Comparison of ENCODE assay signal across 8 mouse cellular contexts in the genomic region with DNA sequence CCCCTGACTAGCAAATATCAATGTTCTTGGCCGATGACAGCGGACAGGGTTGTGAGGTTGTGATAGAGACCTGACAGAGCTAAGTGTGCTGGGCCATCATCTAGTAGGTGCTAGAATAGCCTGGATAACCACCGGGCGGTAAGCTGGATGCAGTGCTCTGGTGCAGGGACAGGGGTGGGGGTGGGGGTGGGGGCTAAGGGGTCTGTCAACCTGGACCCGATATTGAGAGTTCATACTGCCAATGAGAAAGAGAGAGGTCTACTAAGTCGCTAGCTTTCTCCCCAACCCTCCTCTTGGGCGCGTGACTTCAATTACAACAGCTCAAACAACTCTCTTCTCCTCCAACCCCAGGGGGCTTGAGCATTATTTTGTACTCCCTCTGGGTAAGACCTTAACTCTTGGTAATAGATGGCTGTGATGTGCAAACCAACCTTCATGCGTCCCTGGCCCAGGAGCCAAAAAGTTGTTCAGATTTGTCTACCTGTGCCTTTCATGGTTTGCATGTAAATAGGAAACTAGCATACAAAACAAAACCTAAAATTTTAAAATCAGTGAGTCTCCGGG. TPM values are rescaled to one million over a fixed set of nuclear protein-coding genes. Genes with fewer than 3 reads are reported as not detected.
A peak's percentile ranks its signal among the peaks of the same experiment; 100 is the strongest.
DNase-seq lines count a peak whose midpoint lies in the region; ATAC-seq and TF ChIP-seq lines count a peak whose summit lies in the region.

No protein-coding gene starts in this region.

- H3K4me3 ChIP-seq in kidney, embryonic 15.5 days (replicated peaks): peak overlapping the region; percentile 68
- peak overlapping the region; percentile 74 for H3K4me3 ChIP-seq in hindbrain, embryonic 16.5 days (ENCODE audit: low read length)
- H3K4me3 ChIP-seq in midbrain, postnatal 0 days (ENCODE audit: low read depth, low read length): peak overlapping the region; percentile 86

- peaks cover 12% of the 10 kb centered on the region for H3K4me1 ChIP-seq in kidney, embryonic 15.5 days
- H3K4me1 ChIP-seq in hindbrain, embryonic 16.5 days (ENCODE audit: control insufficient read depth, insufficient read depth, low read depth, low read length): peaks cover 5% of the 10 kb centered on the region
- 0 out of 2 replicates have a peak, but pooled peaks cover 3% of the 10 kb centered on the region for H3K4me1 ChIP-seq in midbrain, postnatal 0 days (ENCODE audit: insufficient read depth, low read length)

- no peaks in the 10 kb centered on the region for H3K9me3 ChIP-seq in kidney, embryonic 15.5 days (replicated peaks)
- no peaks in the 10 kb centered on the region for H3K9me3 ChIP-seq in hindbrain, embryonic 16.5 days (ENCODE audit: control insufficient read depth, low read length)
- no peaks in the 10 kb centered on the region for H3K9me3 ChIP-seq in midbrain, postnatal 0 days (ENCODE audit: low read length)

- TF ChIP-seq CTCF in midbrain, postnatal 0 days (IDR thresholded peaks at IDR 0.05): no peak

- WGBS in kidney, embryonic 15.5 days: 12% methylated on average over 10 of the region's 10 CpGs
- WGBS in hindbrain, embryonic 16.5 days: 4% methylated on average over 10 of the region's 10 CpGs
- WGBS in midbrain, postnatal 0 days: 6% methylated on average over 10 of the region's 10 CpGs

- H3K27ac ChIP-seq in kidney, embryonic 15.5 days: no peak overlapping the region
- H3K27ac ChIP-seq in hindbrain, embryonic 16.5 days (ENCODE audit: low read depth, low read length): peak overlapping the region; percentile 81
- H3K27ac ChIP-seq in midbrain, postnatal 0 days (ENCODE audit: low read depth, low read length): no peak overlapping the region

- H3K9ac ChIP-seq in kidney, embryonic 15.5 days: peak overlapping the region; percentile 65; the same call in 1 of the 2 replicates
- H3K9ac ChIP-seq in hindbrain, embryonic 16.5 days (ENCODE audit: low read depth, low read length): peak overlapping the region; percentile 91
- peak overlapping the region; percentile 75 for H3K9ac ChIP-seq in midbrain, postnatal 0 days (replicated peaks; ENCODE audit: low read length, poor library complexity, severe bottlenecking)

- no peaks in the 10 kb centered on the region for H3K36me3 ChIP-seq in kidney, embryonic 15.5 days
- H3K36me3 ChIP-seq in hindbrain, embryonic 16.5 days (ENCODE audit: control insufficient read depth, insufficient read depth, low read length): no peaks in the 10 kb centered on the region
- no peaks in the 10 kb centered on the region for H3K36me3 ChIP-seq in midbrain, postnatal 0 days (ENCODE audit: insufficient read depth, low read length)

- peaks cover 31% of the 10 kb centered on the region for H3K27me3 ChIP-seq in kidney, embryonic 15.5 days
- no peaks in the 10 kb centered on the region for H3K27me3 ChIP-seq in hindbrain, embryonic 16.5 days (replicated peaks; ENCODE audit: control insufficient read depth, insufficient read depth, low read length)
- H3K27me3 ChIP-seq in midbrain, postnatal 0 days (ENCODE audit: insufficient read depth, low read length): no peaks in the 10 kb centered on the region

- H3K4me2 ChIP-seq in kidney, embryonic 15.5 days: peak overlapping the region; percentile 96
- H3K4me2 ChIP-seq in hindbrain, embryonic 16.5 days (ENCODE audit: low read length): peak overlapping the region; percentile 85
- H3K4me2 ChIP-seq in midbrain, postnatal 0 days (ENCODE audit: low read depth, low read length, poor library complexity, severe bottlenecking): peak overlapping the region; percentile 89

- no peak for DNase-seq in kidney, adult 11 months
- DNase-seq in embryo, embryonic 11 days: peak; percentile 34
- peak; percentile 20 for DNase-seq in midbrain, postnatal 0 days (ENCODE audit: low spot score)
- DNase-seq in urinary bladder, postnatal 10 days (ENCODE audit: low spot score): no peak
- no peak for DNase-seq in spleen, adult 18-20 months
- no peak for DNase-seq in testis, postnatal 10 days (ENCODE audit: low spot score)

- ATAC-seq in kidney, embryonic 15.5 days (replicated peaks; ENCODE audit: low FRiP score): no peak
- peak; percentile 21; the same call in 1 of the 2 replicates for ATAC-seq in hindbrain, embryonic 16.5 days
- ATAC-seq in midbrain, postnatal 0 days (ENCODE audit: low FRiP score): no peak

RNA-seq across cellular contexts. Expression of gene Edil3, which starts 1.1 kb away (rescaled TPM):
- 5.9 and 6.1 TPM in 2 replicates for polyA plus RNA-seq in kidney, embryonic 15.5 days (2015; fragmentation: Nextera tagmentation; extraction: Ambion mirVana)
- polyA plus RNA-seq in hindbrain, embryonic 16.5 days (2015; fragmentation: Nextera tagmentation; extraction: Ambion mirVana): 62.3 and 63.7 TPM in 2 replicates
- 85.9 and 99.1 TPM in 2 replicates for total RNA-seq in midbrain, postnatal 0 days (2014; rRNA removed)
- 48.3 and 49.1 TPM in 2 replicates for polyA plus RNA-seq in midbrain, postnatal 0 days (2015; fragmentation: Nextera tagmentation; extraction: Ambion mirVana)

Comparison
In these comparisons a context has a peak if more than half of its experiments do, and no peak if none do; other contexts are left out.
1. DNase-seq: peak in embryo, embryonic 11 days (single experiment) and midbrain, postnatal 0 days (single experiment); none in kidney, adult 11 months (single experiment), urinary bladder, postnatal 10 days (single experiment), spleen, adult 18-20 months (0 of 2) and testis, postnatal 10 days (single experiment).
2. Peak in every context shown above with its lines, with median percentiles within 50 percentile points of each other: H3K4me2 ChIP-seq, H3K4me3 ChIP-seq and H3K9ac ChIP-seq.